Mouse (Mus musculus) neural tube, embryonic 14.5 days (tissue): ENCODE measurements around the gene Spg20. TPM values are rescaled to one million over a fixed set of nuclear protein-coding genes. Genes with fewer than 3 reads are reported as not detected.

Experiments
- ATAC-seq: fragments of 200-750 bp; cut with Nextera tagmentation; 2 replicates; pipeline ENCODE4 v1.8.0; 2017; ENCODE audit warnings: low read depth, mild to moderate bottlenecking, moderate TSS enrichment, moderate library complexity
- H3K27ac ChIP-seq: fragments of 300-500 bp; sonication (generic); 2 replicates; pipeline ENCODE4 v1.5.1; 2014; ENCODE audit warnings: low read depth, mild to moderate bottlenecking, control low read depth, low read length, moderate library complexity, mixed read lengths
- H3K27me3 ChIP-seq: fragments of 300-500 bp; sonication (generic); 2 replicates; pipeline ENCODE4 v1.6.1; 2014; ENCODE audit warnings: low read length; ENCODE audit not compliant: control insufficient read depth, insufficient read depth
- H3K36me3 ChIP-seq: fragments of 300-500 bp; sonication (generic); 2 replicates; pipeline ENCODE4 v1.6.1; 2014; ENCODE audit warnings: low read length, mixed read lengths; ENCODE audit not compliant: control insufficient read depth, insufficient read depth
- H3K4me1 ChIP-seq: fragments of 300-500 bp; sonication (generic); 2 replicates; pipeline ENCODE4 v1.6.1; 2014; ENCODE audit warnings: low read length; ENCODE audit not compliant: control insufficient read depth, insufficient read depth
- H3K4me2 ChIP-seq: fragments of 300-500 bp; sonication (generic); 2 replicates; pipeline ENCODE4 v1.6.1; 2014; ENCODE audit warnings: mild to moderate bottlenecking, low read depth, low read length, control low read depth
- H3K4me3 ChIP-seq: fragments of 300-500 bp; sonication (generic); 2 replicates; pipeline ENCODE4 v1.5.1; 2014; ENCODE audit warnings: low read depth, low read length, control low read depth, mixed read lengths
- H3K9ac ChIP-seq: fragments of 300-500 bp; sonication (generic); replicated peaks from 2 replicates; pipeline ENCODE4 v1.6.1; 2014; ENCODE audit warnings: low read depth, mild to moderate bottlenecking, control low read depth, low read length, mixed read lengths
- H3K9me3 ChIP-seq: fragments of 300-500 bp; sonication (generic); 2 replicates; pipeline ENCODE4 v1.6.1; 2016; ENCODE audit warnings: low read length; ENCODE audit not compliant: control insufficient read depth
- WGBS: fragments of 180-500 bp; shearing (Covaris S2); extraction: QIAGEN DNeasy Blood & Tissue Kit; methylation state at CpG from one replicate; pipeline ENCODE4 v1.1.7; 2014; 5-methylcytosine and 5-hydroxymethylcytosine counted together
- polyA plus RNA-seq: library from polyadenylated mRNA; unstranded; fragments of >200 nt; fragmentation: Nextera tagmentation; extraction: Ambion mirVana; gene quantifications from 2 replicates; pipeline ENCODE4 v1.2.1, GENCODE M21; 2014

Gene Spg20
- polyA plus RNA-seq, 1 experiment from 2014 or later = 15.8 TPM

DNA sequence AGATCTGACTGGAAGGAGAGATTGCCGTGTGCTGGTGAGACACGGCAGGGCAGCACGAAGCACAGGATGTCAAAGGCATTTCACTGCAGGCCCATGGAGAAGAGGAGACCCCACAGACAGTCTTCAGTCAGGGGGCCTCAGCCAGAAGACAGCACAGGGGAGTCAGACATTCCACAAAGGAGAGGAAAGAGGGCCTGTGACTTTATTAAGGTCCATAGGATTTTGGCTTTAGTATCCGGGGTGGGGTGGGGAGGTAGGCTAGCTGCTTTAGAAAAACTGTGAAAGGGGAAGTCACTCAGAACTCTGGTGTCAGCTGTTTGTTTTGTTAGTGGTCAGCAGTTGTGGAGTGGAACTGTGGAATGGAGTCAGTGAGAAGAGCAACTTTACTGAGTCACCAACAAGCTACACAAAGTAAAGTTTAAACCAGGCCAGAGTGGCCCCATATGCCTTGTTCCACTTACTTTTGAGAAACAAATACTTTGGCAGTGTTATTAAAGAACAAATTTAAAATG lies 17.3 kb downstream of the Spg20 start:
- Histone ChIP-seq H3K36me3 (peaks cover 41% of the 10 kb centered on the region), H3K4me2 (no peak overlapping the region), H3K27ac (no peak overlapping the region), H3K9ac (no peak overlapping the region), H3K4me3 (no peak overlapping the region), H3K9me3 (no peaks in the 10 kb centered on the region), H3K27me3 (no peaks in the 10 kb centered on the region), H3K4me1 (no peaks in the 10 kb centered on the region)
- 86% methylated on average over 4 of the region's 4 CpGs for whole genome bisulfite sequencing
- no peak for ATAC-seq

- H3K9ac ChIP-seq = no peak overlapping the region
- no peaks in the 10 kb centered on the region for H3K27me3 ChIP-seq
- no peaks in the 10 kb centered on the region for H3K4me1 ChIP-seq
- WGBS = 87% methylated on average over 6 of the region's 6 CpGs
- H3K9me3 ChIP-seq = no peaks in the 10 kb centered on the region
- H3K36me3 ChIP-seq = peaks cover 42% of the 10 kb centered on the region; the same call in 1 of the 2 replicates
- H3K27ac ChIP-seq = no peak overlapping the region
- no peak overlapping the region for H3K4me2 ChIP-seq
- no peak for ATAC-seq
- H3K4me3 ChIP-seq = no peak overlapping the region
These were observed 19.8 kb downstream of the Spg20 start for GRCm38 (mm10) chr3:55131576-55132233.

GRCm38 (mm10) chr3:55137039-55137438 lies 25.1 kb downstream of the Spg20 start, which contains the start of gene Ccdc169:
Gene Ccdc169, plus strand, starts transcription at chr3:55137339.
- Histone ChIP-seq H3K9ac (no peak within 1 kb of the TSS), H3K36me3 (peaks cover 18% of the 10 kb centered on the region; the same call in 1 of the 2 replicates)
- ATAC-seq = no peak

DNA sequence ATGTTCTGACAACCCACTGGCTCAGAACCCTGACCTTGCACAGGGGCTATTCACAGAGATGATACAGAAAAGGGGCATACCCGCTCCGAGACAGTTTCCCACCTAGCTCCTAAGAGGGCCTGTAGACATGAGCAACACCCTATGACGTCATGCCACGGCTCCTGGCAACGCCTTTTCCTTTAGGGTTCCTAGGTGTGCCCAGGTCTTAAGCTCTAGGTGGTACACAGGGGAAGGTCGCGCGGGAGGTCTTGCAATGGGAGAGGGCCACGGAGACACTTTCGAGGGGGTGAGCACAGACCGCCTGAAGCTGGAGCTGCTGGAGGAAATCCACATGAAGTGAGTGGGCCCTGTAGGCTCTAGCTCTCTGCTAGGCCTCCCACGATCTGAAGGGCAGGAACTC lies 27.9 kb downstream of the Spg20 start:
- H3K27me3 ChIP-seq = no peaks in the 10 kb centered on the region
- no peaks in the 10 kb centered on the region for H3K4me1 ChIP-seq
- H3K27ac ChIP-seq = no peak overlapping the region
- no peaks in the 10 kb centered on the region for H3K9me3 ChIP-seq
- ATAC-seq = no peak
- 95% methylated on average over 12 of the region's 12 CpGs for WGBS
- peaks cover 15% of the 10 kb centered on the region; the same call in 1 of the 2 replicates for H3K36me3 ChIP-seq
- H3K4me3 ChIP-seq = no peak overlapping the region
- no peak overlapping the region for H3K4me2 ChIP-seq
- no peak overlapping the region for H3K9ac ChIP-seq

More at GRCm38 (mm10) chr3:55137039-55137438, 25.1 kb downstream of the Spg20 start, which contains the start of gene Ccdc169:
- H3K4me2 ChIP-seq = no peak within 1 kb of the TSS
- H3K4me3 ChIP-seq = no peak within 1 kb of the TSS
- H3K9me3 ChIP-seq = no peaks in the 10 kb centered on the region
- no peak within 1 kb of the TSS for H3K27ac ChIP-seq
- no peaks in the 10 kb centered on the region for H3K4me1 ChIP-seq
- no peaks in the 10 kb centered on the region for H3K27me3 ChIP-seq

GRCm38 (mm10) chr3:55141401-55141800 lies 29.5 kb downstream of the Spg20 start:
- ATAC-seq = no peak
- no peak overlapping the region for H3K4me2 ChIP-seq
- WGBS = 69% methylated on average over 2 of the region's 2 CpGs
- no peak overlapping the region for H3K4me3 ChIP-seq
- H3K4me1 ChIP-seq = no peaks in the 10 kb centered on the region
- H3K9me3 ChIP-seq = no peaks in the 10 kb centered on the region
- no peak overlapping the region for H3K27ac ChIP-seq
- no peaks in the 10 kb centered on the region for H3K27me3 ChIP-seq
- H3K9ac ChIP-seq = no peak overlapping the region
- H3K36me3 ChIP-seq = 0 out of 2 replicates have a peak, but pooled peaks cover 9% of the 10 kb centered on the region

DNA sequence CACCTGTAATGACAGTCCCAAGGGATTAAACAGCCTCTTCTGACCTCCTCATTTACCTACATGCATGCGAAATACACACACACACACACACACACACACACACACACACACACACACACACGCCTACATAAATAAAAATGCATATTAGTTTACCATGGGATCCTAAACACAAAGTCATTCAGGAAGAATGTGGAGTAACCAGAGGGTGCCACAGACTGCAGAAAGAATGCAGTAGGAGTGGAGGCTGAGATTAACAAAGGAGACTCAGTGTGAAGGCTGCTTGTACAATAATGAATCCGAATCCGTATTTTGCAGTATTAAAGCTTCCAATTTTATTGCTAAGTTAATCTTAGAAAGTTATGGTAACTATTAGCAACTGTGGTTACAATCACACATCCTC lies 33.0 kb downstream of the Spg20 start:
- 70% methylated on average over 4 of the region's 4 CpGs for WGBS
- no peak overlapping the region for H3K9ac ChIP-seq
- no peak for ATAC-seq
- H3K4me2 ChIP-seq = no peak overlapping the region
- H3K4me1 ChIP-seq = no peaks in the 10 kb centered on the region
- no peaks in the 10 kb centered on the region for H3K36me3 ChIP-seq
- H3K9me3 ChIP-seq = no peaks in the 10 kb centered on the region
- H3K27ac ChIP-seq = no peak overlapping the region
- no peak overlapping the region for H3K4me3 ChIP-seq
- no peaks in the 10 kb centered on the region for H3K27me3 ChIP-seq

DNA sequence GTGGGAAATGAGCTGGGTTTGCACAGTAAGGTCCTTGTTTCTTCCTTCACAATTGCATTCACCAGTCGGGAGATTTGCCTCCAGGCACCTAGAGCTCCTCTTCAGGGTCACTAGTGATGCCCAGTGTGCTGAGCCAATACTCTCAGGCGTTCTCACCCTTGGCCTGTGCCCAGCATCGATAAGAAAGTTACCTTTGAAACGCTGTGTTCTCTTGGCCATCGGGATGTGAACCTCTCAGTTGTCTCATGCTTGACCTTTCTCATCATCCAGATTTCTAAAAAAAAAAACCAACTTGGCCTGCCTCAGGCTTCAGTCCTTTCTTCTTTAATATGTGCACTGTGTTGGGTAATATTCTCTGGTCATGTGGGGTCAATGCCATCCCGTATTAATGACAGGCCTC lies 34.5 kb downstream of the Spg20 start:
- H3K4me3 ChIP-seq = no peak overlapping the region
- 90% methylated on average over 6 of the region's 6 CpGs for WGBS
- no peaks in the 10 kb centered on the region for H3K27me3 ChIP-seq
- no peaks in the 10 kb centered on the region for H3K9me3 ChIP-seq
- no peak overlapping the region for H3K9ac ChIP-seq
- no peak overlapping the region for H3K4me2 ChIP-seq
- no peaks in the 10 kb centered on the region for H3K36me3 ChIP-seq
- no peak for ATAC-seq
- H3K27ac ChIP-seq = no peak overlapping the region
- no peaks in the 10 kb centered on the region for H3K4me1 ChIP-seq

DNA sequence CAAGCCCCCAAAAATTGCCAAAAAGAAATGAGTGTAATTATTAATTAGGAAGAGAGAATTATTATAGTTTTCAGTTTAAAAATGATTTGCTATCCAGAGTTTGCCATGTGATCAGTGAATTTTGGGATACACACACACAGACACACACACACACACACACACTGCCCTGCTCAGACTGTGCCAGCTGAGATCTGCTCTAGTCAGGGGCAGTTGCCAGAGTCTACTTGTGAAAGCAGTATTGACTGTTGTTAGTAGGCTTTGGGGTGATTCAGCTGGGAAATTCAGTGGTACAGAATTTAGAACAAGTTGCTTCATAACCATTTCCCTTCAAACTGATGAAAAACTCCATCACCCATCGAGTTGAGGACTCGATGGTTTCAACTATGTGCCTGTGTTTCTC lies 35.2 kb downstream of the Spg20 start:
- H3K9me3 ChIP-seq = no peaks in the 10 kb centered on the region
- H3K27me3 ChIP-seq = no peaks in the 10 kb centered on the region
- H3K9ac ChIP-seq = no peak overlapping the region
- no peak overlapping the region for H3K4me2 ChIP-seq
- 89% methylated on average over 2 of the region's 2 CpGs for WGBS
- no peaks in the 10 kb centered on the region for H3K36me3 ChIP-seq
- H3K4me3 ChIP-seq = no peak overlapping the region
- H3K27ac ChIP-seq = no peak overlapping the region
- ATAC-seq = no peak
- H3K4me1 ChIP-seq = no peaks in the 10 kb centered on the region

- Histone ChIP-seq H3K36me3 (no peaks in the 10 kb centered on the region), H3K9me3 (no peaks in the 10 kb centered on the region), H3K9ac (no peak overlapping the region), H3K4me1 (no peaks in the 10 kb centered on the region), H3K4me2 (no peak overlapping the region), H3K27ac (no peak overlapping the region), H3K27me3 (no peaks in the 10 kb centered on the region), H3K4me3 (no peak overlapping the region)
- WGBS = 18% methylated on average over 3 of the region's 3 CpGs
- ATAC-seq = no peak
These were observed 36.2 kb downstream of the Spg20 start for GRCm38 (mm10) chr3:55148091-55148490.
